Mouse (Mus musculus): ENCODE results near the gene Tgfbr3l. TPM values are rescaled to one million over a fixed set of nuclear protein-coding genes. Genes with fewer than 3 reads are reported as not detected.

Gene Tgfbr3l
- 20.1 and 21.3 TPM in 2 replicates for total RNA-seq (2014; fragmentation: Nextera tagmentation)
- total RNA-seq (2017), result 2.8 and 4.5 TPM in 2 replicates
- polyA plus RNA-seq (2012), result 34.8 and 35.0 TPM in 2 replicates

GRCm38 (mm10) chr8:4247951-4248540 lies at the start of gene Tgfbr3l:
Tgfbr3l (plus strand) TSS chr8:4248214.
- TF ChIP-seq GATA2 (IDR thresholded peaks at IDR 0.05; ENCODE audit: borderline replicate concordance, low read depth, low read length) (no peak), CTCF (IDR thresholded peaks at IDR 0.05; ENCODE audit: low read depth, low read length) (no peak), GATA1 (IDR thresholded peaks at IDR 0.05; ENCODE audit: borderline replicate concordance, low read length) (no peak), TAL1 (conservative IDR thresholded peaks at IDR 0.05; ENCODE audit: low read depth, low read length) (no peak), POLR2AphosphoS5 (IDR thresholded peaks at IDR 0.05; ENCODE audit: insufficient replicate concordance, low read depth, low read length) (no peak)
- peaks cover 22% of the 10 kb centered on the region for H3K4me1 ChIP-seq (ENCODE audit: insufficient read depth, low read depth, low read length)
- H3K36me3 ChIP-seq (replicated peaks), result peaks cover 83% of the 10 kb centered on the region
- ATAC-seq (ENCODE audit: extremely low read depth, insufficient number of reproducible peaks, low FRiP score, poor library complexity, severe bottlenecking), result no peak
- H3K27me3 ChIP-seq (ENCODE audit: insufficient read depth, low read length), result no peaks in the 10 kb centered on the region
- no peak for DNase-seq (ENCODE audit: low spot score)
- no peak within 1 kb of the TSS; the same call in 1 of the 2 replicates for H3K4me3 ChIP-seq (ENCODE audit: low read depth, low read length)
- no peaks in the 10 kb centered on the region for H3K9me3 ChIP-seq (replicated peaks)

- Histone ChIP-seq H3K9me3 (replicated peaks) (no peaks in the 10 kb centered on the region), H3K4me3 (ENCODE audit: low read depth, low read length) (no peak overlapping the region), H3K4me1 (ENCODE audit: insufficient read depth, low read depth, low read length) (no peaks in the 10 kb centered on the region), H3K36me3 (replicated peaks) (peaks cover 2% of the 10 kb centered on the region), H3K27me3 (ENCODE audit: insufficient read depth, low read length) (peaks cover 10% of the 10 kb centered on the region; the same call in 1 of the 2 replicates)
- DNase-seq (ENCODE audit: low spot score), result no peak
- ATAC-seq (ENCODE audit: extremely low read depth, insufficient number of reproducible peaks, low FRiP score, poor library complexity, severe bottlenecking), result no peak
- TF ChIP-seq POLR2AphosphoS5 (IDR thresholded peaks at IDR 0.05; ENCODE audit: insufficient replicate concordance, low read depth, low read length), result no peak
- no peak for TF ChIP-seq GATA1 (IDR thresholded peaks at IDR 0.05; ENCODE audit: borderline replicate concordance, low read length)
- TF ChIP-seq GATA2 (IDR thresholded peaks at IDR 0.05; ENCODE audit: borderline replicate concordance, low read depth, low read length), result no peak
- TF ChIP-seq CTCF (IDR thresholded peaks at IDR 0.05; ENCODE audit: low read depth, low read length), result no peak
- TF ChIP-seq TAL1 (conservative IDR thresholded peaks at IDR 0.05; ENCODE audit: low read depth, low read length), result no peak
These were observed 46.7 kb upstream of the Tgfbr3l start for GRCm38 (mm10) chr8:4201321-4201720.

- no peak for ATAC-seq (ENCODE audit: extremely low read depth, insufficient number of reproducible peaks, low FRiP score, poor library complexity, severe bottlenecking)
- Histone ChIP-seq H3K9me3 (replicated peaks) (no peaks in the 10 kb centered on the region), H3K36me3 (replicated peaks) (peaks cover 3% of the 10 kb centered on the region), H3K4me1 (ENCODE audit: insufficient read depth, low read depth, low read length) (peaks cover 10% of the 10 kb centered on the region), H3K27me3 (ENCODE audit: insufficient read depth, low read length) (peaks cover 28% of the 10 kb centered on the region), H3K4me3 (ENCODE audit: low read depth, low read length) (no peak overlapping the region)
- TF ChIP-seq POLR2AphosphoS5 (IDR thresholded peaks at IDR 0.05; ENCODE audit: insufficient replicate concordance, low read depth, low read length), result no peak
- TF ChIP-seq GATA1 (IDR thresholded peaks at IDR 0.05; ENCODE audit: borderline replicate concordance, low read length), result no peak
- TF ChIP-seq CTCF (IDR thresholded peaks at IDR 0.05; ENCODE audit: low read depth, low read length), result no peak
- no peak for DNase-seq (ENCODE audit: low spot score)
These were observed 42.5 kb upstream of the Tgfbr3l start for GRCm38 (mm10) chr8:4205246-4206123.

- Histone ChIP-seq H3K36me3 (replicated peaks) (peaks cover 3% of the 10 kb centered on the region), H3K27me3 (ENCODE audit: insufficient read depth, low read length) (peaks cover 33% of the 10 kb centered on the region), H3K9me3 (replicated peaks) (no peaks in the 10 kb centered on the region), H3K4me3 (ENCODE audit: low read depth, low read length) (no peak overlapping the region), H3K4me1 (ENCODE audit: insufficient read depth, low read depth, low read length) (peaks cover 12% of the 10 kb centered on the region)
- no peak for TF ChIP-seq POLR2AphosphoS5 (IDR thresholded peaks at IDR 0.05; ENCODE audit: insufficient replicate concordance, low read depth, low read length)
- ATAC-seq (ENCODE audit: extremely low read depth, insufficient number of reproducible peaks, low FRiP score, poor library complexity, severe bottlenecking) (no peak), DNase-seq (ENCODE audit: low spot score) (no peak)
These were observed 41.6 kb upstream of the Tgfbr3l start for GRCm38 (mm10) chr8:4206182-4207015.

GRCm38 (mm10) chr8:4207016-4207350 lies 41.0 kb upstream of the Tgfbr3l start:
- no peak overlapping the region for H3K4me3 ChIP-seq (ENCODE audit: low read depth, low read length)
- no peaks in the 10 kb centered on the region for H3K9me3 ChIP-seq (replicated peaks)
- H3K4me1 ChIP-seq (ENCODE audit: insufficient read depth, low read depth, low read length), result peaks cover 12% of the 10 kb centered on the region
- H3K27me3 ChIP-seq (ENCODE audit: insufficient read depth, low read length), result peaks cover 33% of the 10 kb centered on the region
- no peak for ATAC-seq (ENCODE audit: extremely low read depth, insufficient number of reproducible peaks, low FRiP score, poor library complexity, severe bottlenecking)
- TF ChIP-seq CTCF (IDR thresholded peaks at IDR 0.05; ENCODE audit: low read depth, low read length) (no peak), GATA2 (IDR thresholded peaks at IDR 0.05; ENCODE audit: borderline replicate concordance, low read depth, low read length) (no peak), POLR2AphosphoS5 (IDR thresholded peaks at IDR 0.05; ENCODE audit: insufficient replicate concordance, low read depth, low read length) (no peak)
- DNase-seq (ENCODE audit: low spot score), result no peak
- peaks cover 3% of the 10 kb centered on the region for H3K36me3 ChIP-seq (replicated peaks)

GRCm38 (mm10) chr8:4211097-4211496 lies 36.9 kb upstream of the Tgfbr3l start:
- ATAC-seq (ENCODE audit: extremely low read depth, insufficient number of reproducible peaks, low FRiP score, poor library complexity, severe bottlenecking), result no peak
- Histone ChIP-seq H3K4me1 (ENCODE audit: insufficient read depth, low read depth, low read length) (peaks cover 37% of the 10 kb centered on the region), H3K9me3 (replicated peaks) (no peaks in the 10 kb centered on the region), H3K36me3 (replicated peaks) (peaks cover 3% of the 10 kb centered on the region), H3K27me3 (ENCODE audit: insufficient read depth, low read length) (peaks cover 37% of the 10 kb centered on the region), H3K4me3 (ENCODE audit: low read depth, low read length) (no peak overlapping the region)
- TF ChIP-seq GATA2 (IDR thresholded peaks at IDR 0.05; ENCODE audit: borderline replicate concordance, low read depth, low read length) (no peak), GATA1 (IDR thresholded peaks at IDR 0.05; ENCODE audit: borderline replicate concordance, low read length) (no peak), TAL1 (conservative IDR thresholded peaks at IDR 0.05; ENCODE audit: low read depth, low read length) (no peak), CTCF (IDR thresholded peaks at IDR 0.05; ENCODE audit: low read depth, low read length) (no peak), POLR2AphosphoS5 (IDR thresholded peaks at IDR 0.05; ENCODE audit: insufficient replicate concordance, low read depth, low read length) (no peak)
- DNase-seq (ENCODE audit: low spot score), result no peak
